Mouse (Mus musculus) left cerebral cortex, adult 8-10 months (tissue): ENCODE data around the gene D230025D16Rik. TPM values are rescaled to one million over a fixed set of nuclear protein-coding genes. Genes with fewer than 3 reads are reported as not detected.

Source experiments
- DNase-seq, 2 experiments: peaks; one replicate each; pipeline ENCODE4 v3.0.0; 2022; ENCODE audit warnings: low spot score in 2 of 2
- total RNA-seq, 4 experiments: library from RNA; stranded (reverse); gene quantifications; 2 replicates each; pipeline ENCODE4 v1.2.4; 2022

Gene D230025D16Rik
- total RNA-seq, 4 experiments from 2014 or later: 34.1 to 41.5 (median 38.7) TPM

DNA sequence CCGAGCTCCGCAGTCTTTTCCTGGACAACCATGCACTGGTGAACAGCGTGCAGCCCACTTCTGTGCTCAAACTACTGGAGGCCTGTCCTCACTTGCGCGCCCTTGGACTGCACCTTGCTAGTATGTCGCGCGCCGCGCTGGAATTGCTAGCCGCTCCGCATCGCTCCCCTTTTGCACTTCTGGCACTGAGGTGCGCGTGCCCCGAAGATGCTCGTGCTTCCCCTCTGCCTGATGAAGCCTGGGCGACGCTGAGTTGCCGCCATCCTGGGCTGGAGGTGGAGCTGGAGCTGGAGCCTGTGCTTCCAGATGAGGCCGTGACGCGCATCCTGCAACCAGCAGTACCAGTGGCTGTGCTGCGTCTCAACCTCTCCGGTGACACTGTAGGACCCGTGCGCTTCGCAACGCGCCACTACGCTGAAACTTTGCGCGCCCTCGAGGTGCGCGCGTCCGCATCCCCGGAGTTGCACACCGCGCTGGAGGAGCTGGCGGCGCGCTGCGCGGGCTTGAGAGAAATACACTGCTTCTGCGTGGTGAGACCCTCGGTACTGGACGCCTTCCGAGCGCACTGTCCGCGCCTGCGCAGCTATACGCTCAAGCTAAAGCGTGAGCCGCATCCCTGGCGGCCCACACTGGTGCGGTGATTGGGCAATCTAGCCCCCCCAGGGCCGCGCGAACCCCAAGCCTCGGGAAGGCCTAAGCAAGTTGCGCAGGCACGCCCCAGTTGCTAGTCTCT lies 43.6 kb downstream of the D230025D16Rik start:
- DNase-seq: peak in 1 of 2 experiments; percentile 89

DNA sequence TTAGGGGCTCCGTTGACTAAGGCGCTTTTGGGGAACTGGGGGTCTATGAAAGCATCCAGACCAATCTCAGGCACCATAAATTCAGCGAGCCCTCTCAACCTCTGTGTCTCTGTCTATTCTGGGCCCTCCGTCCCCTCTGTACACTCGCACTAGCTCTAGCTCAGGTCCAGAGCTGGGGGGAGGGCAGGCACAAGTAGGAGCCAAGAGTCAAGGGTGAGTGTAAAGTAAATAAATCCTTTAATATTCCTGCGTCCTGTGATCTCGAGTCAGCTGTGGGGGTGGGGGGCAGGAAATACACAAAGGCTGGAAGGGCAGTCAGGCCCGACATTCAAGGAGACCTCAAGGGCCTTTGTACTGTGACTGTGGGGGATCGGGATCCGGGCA lies 44.1 kb downstream of the D230025D16Rik start:
- DNase-seq: no peak

DNA sequence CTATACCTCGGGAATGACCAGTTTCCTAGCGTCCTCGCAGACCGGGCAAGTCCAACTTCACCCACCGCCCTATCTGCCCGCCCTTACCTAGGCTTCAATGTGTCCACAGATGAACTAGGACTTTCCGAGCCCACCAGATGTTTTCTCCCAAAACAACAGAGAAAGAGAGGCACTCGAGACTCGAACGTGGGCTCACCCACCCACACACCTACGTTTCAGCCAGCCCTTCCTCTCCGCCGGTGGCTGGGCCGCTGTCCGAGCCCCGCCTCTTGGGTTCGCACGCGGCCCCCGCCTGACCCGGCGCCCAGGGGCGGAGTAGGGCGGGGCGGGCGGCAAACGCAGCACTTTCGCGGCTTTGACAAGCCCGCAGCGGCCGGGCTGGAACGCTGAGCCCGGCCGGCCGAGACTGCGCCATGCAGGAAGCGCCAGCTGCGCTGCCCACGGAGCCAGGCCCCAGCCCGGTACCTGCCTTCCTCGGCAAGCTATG lies 44.6 kb downstream of the D230025D16Rik start, which contains the start of gene Hsf4:
Gene Hsf4, plus strand, starts transcription at position 341 of the 487 bp plus-strand sequence.
- DNase-seq: peak in 1 of 2 experiments; percentile 67

DNA sequence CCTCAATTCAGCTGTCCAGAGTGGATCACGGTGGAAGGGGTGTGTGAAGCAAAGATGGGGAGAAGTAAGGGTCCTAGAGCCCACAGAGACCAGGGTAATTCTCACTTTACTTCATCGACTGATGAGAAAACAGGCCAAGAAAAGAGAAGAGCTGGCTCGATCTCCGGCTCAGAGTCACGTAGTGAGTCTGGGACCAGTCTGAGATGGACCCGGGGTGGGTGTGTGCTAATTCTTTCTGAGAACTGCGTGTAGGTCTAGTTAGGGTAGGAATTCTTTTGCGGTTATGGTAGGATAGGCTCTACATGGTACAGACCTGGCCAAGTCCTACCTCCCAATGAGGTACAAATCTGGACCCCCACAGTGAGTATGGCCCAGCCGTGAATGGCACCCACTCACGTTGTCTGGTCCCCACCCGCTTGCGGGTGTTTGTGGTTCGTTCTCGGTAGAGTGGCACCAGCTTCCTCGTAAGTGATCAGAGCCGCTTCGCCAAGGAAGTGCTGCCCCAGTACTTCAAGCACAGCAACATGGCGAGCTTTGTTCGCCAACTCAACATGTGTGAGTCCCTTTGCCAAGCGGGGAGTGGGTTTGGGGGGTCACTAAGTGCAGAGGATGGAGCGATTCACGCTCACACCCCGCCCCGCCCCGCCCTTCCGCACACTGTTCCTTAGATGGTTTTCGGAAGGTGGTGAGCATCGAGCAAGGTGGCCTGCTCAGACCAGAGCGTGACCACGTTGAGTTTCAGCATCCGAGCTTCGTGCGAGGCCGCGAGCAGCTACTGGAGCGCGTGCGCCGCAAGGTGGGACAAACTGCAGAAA lies 45.4 kb downstream of the D230025D16Rik start:
- DNase-seq: no peak

DNA sequence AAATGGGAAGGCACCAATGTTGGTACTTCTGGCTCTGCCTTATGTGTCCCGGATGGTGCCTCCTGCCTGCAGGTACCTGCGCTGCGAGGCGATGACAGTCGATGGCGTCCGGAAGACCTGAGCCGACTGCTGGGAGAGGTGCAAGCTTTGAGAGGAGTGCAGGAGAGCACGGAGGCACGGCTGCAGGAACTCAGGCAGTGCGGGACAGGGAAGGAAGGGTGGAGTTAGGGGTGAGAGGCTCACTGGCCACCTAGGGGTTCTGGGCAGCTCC lies 45.9 kb downstream of the D230025D16Rik start:
- no peak for DNase-seq

DNA sequence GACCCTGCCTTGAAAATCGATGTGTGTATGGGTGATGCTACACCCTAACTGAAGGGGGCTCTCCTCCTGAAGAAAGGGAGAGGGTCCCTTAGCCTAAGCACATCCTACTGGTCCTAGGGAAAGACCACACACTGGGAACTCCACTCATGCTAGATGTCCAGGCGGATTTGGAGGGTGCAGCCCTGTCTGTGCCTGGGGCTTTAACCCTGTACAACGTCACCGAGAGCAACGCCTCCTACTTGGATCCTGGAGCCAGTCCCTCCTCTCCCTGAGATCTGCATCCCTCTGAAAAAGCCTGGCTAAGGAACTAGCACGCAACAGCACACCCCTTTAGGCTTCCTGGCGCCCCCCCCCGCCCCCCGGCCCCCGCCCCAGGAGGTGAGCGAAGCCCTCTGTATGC lies 50.4 kb downstream of the D230025D16Rik start:
- DNase-seq: no peak

DNA sequence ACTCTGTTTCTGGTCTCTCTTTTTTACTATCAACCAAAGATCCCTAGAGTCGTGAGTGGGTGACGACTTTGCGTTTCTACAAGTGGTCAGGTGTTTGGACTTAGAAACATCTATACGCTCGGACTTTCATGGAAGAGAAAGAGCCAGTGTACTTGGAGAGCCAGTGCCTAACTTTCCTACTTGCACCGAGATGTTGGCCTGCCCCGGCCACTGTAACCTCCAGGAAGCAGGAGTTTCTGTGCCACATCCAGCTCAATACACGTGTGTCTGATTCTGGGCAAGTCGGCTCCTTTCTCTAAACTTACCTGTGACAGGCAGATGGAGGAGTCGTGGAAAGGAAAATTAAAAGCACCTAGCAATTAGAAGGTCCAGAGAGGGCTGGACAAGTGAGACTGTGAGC lies 50.9 kb downstream of the D230025D16Rik start, which contains the start of gene Nol3:
Gene Nol3, plus strand, starts transcription at position 301 of the 400 bp plus-strand sequence.
- DNase-seq: no peak

DNA sequence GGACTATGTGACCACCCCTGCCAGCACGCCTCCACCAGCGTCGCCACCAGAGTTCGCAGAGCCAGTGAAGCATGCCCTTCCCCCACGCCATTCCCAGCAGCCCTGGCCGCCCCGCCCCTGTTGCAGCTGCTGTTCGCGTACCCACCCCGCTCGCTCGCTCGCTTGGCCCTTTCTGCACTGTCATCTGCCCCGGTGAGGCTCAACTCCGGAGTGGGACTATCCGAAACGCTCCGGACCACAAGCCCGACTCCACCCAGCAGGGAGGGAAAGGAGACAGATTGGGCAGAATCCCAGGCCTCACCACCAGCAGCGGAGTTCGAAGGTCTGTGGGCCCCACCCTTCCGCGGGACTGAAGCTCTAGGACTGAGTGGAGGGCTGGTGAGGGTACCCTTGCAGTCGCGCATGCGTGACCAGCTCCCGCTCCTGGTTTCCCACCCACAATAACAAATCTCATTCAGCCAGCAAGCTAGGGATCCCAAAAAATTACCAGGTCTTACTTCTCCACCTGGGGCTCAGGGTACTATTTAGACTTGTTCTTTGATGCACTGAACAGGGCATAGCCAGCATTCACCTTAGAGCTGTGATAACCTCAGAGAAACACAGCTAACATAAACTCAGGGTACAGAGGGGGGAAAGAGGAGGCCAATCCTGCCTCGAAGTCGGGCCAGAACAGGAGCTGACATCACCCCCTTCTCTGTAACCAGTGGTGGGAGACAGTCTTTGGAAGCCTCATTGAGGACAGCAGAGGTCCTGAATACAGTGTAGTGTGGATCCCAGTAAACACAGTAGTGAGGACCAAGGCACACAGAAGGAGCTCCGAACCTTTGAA lies 51.6 kb downstream of the D230025D16Rik start:
- DNase-seq: no peak

DNA sequence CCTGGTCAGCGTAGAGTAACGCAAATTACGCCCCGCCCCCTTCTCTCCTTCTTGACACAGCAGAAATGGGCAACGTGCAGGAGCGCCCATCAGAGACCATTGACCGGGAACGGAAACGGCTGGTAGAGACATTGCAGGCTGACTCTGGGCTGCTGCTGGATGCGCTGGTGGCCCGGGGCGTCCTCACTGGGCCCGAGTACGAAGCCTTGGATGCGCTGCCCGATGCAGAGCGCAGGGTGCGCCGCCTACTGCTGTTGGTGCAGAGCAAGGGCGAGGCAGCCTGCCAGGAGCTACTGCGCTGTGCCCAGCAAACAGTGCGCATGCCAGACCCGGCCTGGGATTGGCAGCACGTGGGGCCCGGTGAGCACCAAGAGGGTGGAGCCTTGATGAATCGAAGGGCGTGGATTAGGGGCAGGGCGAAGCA lies 54.0 kb downstream of the D230025D16Rik start:
- DNase-seq: peak; percentile 77 to 88

DNA sequence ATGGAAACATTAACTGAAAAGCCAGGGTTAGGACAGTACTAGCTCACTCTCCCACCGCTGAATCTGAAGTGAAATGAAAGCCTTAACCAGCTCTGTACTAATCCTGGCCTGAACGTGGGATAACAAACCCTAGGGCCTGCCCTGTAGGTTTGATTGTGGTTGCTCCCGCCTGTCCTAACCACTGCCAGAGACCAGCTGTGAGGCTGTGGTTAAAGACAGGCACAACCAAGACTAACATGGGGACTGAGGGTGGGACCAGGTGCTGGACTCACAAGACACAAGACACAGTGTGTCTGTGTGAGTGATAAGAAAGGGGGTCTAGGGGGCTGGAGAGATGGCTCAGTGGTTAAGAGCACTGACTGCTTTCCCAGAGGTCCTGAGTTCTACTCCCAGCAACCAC lies 55.6 kb downstream of the D230025D16Rik start:
- DNase-seq: no peak

DNA sequence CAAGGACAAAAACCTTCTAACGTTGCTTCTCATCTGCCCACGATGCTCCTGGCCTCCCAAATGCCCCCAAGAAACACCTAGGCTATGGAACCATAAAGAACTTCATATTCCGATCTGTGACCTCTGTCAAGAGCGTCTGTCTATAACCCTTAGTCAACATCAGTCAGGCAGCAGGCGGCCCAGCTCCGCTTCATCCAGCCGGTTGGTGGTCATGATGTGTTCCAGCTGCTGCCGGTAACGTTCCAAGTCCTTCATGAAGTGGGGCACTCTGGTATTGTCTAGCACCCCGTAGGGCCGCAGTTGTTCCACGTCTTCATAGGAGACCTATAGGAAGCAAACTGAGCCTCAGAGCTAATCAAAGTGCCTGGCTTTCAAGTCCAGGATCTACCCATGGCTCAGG lies 56.9 kb downstream of the D230025D16Rik start:
- no peak for DNase-seq

DNA sequence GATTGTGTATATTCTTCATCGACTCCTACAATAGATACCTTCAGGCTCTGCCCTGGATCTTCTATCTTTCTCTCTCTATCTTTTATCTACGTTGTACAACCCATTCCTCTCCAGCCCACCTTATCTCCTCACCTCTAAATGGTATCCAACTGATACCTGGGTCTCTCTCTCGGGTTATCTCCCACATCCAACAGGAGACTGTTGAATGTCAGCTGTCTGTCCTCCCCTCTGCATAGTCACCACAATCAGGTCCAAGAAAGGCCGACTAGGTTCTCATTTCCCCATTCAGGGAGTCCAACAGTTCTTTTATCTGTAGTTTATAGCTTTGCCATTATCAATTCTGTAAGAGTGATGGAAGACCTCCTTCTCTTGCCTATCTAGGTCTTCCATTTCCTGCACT lies 57.3 kb downstream of the D230025D16Rik start:
- DNase-seq: no peak

DNA sequence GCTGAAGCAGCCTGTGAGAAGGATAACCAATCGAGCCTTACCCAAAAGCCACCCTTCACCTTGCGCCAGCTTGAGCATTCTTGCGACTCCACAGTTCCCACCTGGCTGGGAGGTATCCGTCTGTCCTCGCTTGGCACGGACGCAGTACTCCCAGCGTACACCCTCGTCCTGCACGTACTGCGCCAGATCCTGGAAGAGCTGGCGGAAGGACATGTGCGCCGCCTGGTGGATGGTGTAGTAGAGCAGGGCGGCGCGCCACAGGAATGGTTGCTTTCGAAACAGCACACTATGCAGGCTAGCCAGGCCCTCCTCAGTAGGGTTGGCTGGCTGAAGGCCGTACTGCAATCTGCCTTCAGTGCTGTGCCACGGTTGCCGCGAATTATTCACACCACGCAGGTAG lies 58.1 kb downstream of the D230025D16Rik start:
- DNase-seq: no peak

DNA sequence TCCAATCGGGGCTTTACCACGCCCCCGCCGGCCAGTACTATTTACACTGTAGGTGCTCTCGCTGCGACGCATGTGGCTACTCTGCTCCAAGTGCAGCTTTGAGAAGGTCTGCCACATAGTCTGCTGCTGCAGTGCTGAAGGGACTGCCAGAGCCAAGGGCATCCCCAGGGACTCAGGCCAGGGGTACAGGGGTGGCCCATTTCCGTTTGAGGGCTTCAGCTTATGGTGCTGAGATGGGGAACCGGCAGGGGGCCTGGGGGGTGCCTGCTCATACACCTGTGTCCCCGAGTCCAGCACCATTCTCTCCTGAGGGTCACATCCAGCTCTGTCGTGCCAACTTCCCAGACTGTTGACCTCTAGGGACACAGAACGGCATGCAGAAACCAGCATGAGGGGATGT lies 60.6 kb downstream of the D230025D16Rik start:
- no peak for DNase-seq

DNA sequence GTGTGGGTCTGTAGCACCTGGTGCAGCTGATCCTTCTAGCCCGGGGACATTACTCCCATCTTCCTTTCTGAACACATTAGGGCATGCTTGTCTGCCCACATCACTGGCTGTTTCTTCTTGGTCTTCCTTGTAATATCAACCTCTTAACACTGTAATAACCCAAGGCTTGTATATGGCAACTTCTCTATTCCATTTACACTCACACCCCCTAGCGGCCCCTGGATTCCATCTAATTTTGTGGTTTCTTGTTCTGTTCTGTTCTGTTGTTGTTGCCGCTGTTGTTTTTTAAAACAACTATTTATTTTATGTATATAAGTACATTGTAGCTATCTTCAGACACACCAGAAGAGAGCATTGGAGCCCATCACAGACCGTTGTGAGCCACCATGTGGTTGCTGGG lies 62.0 kb downstream of the D230025D16Rik start:
- DNase-seq: no peak

DNA sequence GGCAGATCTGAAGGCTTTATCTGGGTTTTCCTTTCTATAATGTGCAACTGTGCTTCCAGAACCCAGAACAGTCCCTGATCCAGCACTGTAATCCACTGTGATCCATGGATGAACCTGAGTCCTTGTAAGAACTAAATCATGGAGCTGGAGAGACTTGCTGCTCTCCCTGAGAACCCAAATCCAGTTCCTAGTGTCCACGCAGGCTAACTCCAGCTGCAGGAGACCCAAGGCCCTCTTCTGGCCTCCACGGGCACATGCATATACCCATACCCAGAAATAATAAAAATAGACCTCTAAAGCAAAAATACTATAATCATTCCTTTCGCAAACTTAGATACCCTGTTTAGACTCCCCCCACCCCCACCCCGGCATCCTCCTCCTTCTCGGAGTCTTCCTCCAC lies 63.3 kb downstream of the D230025D16Rik start:
- DNase-seq: no peak

DNA sequence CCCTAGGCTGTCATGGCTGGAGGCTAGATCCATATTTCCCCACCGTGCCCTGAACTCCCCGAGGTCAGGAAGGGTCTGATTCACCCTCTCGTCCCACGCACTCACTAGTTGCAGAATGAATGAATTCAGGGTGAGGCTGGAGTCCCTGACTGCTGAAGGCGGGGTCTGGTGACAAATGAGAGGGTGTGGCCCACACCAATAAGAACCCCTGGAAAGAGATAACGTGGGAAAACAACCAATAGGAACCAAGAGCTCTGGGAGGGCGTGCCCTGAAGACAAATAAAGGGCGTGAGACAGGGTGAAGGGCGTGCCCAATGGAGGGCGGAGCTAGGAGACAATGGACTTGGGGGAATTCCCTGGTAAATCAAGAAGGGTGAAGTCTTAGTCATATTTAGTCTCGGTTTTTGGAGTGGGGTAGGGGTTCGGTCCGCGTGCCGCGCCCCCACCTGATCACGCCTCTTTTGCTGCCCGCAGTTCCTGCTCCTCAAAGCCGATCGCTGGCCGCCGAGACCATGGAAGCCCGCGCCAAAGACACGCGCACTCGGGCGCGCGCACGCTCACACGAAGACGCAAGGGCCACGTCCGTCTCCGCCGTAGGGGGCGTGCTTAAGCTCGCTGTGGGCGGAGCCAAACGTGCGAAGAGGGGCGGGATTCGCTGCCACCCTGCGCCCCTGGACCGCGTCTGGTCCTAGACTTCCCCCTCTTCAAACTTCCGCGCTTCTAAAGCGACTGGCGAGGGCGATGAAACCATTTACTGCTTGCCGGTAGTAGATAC lies 64.2 kb downstream of the D230025D16Rik start:
- peak; percentile 92 to 93 for DNase-seq

DNA sequence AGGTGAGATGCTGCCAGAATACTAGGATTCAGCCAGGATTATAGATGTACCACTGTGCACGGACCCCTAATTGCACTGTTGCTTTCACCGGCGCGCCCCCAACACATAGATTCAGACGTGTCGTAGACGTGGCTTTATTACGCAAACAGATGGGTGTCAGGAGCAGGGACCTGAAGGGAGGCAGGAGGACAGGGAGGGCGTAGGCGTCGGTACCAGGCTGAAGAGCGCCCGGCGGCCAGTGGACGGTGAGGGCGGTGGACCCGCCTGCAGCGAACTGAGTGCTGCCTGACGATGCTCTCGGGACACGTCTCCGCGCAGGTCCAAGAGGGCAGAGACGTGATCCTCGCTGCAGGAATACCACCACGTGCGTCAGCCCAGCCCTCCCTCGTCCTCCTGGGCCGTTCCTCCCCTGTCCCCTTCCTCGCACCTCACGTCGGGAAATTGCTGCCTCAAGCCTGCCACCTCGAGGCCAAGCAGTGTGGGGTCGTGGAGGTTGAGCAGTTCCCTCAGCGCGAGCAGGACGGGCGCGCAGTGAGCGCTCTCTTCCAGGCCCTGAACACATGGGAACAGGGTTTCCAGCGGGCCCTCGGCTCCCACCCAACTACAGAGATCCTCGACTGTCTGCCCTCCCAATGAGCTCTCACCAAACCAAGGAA lies 65.0 kb downstream of the D230025D16Rik start, which contains the start of gene 4931428F04Rik:
Gene 4931428F04Rik, minus strand, starts transcription at position 60 of the 656 bp plus-strand sequence.
- DNase-seq: peak in 1 of 2 experiments; percentile 59

DNA sequence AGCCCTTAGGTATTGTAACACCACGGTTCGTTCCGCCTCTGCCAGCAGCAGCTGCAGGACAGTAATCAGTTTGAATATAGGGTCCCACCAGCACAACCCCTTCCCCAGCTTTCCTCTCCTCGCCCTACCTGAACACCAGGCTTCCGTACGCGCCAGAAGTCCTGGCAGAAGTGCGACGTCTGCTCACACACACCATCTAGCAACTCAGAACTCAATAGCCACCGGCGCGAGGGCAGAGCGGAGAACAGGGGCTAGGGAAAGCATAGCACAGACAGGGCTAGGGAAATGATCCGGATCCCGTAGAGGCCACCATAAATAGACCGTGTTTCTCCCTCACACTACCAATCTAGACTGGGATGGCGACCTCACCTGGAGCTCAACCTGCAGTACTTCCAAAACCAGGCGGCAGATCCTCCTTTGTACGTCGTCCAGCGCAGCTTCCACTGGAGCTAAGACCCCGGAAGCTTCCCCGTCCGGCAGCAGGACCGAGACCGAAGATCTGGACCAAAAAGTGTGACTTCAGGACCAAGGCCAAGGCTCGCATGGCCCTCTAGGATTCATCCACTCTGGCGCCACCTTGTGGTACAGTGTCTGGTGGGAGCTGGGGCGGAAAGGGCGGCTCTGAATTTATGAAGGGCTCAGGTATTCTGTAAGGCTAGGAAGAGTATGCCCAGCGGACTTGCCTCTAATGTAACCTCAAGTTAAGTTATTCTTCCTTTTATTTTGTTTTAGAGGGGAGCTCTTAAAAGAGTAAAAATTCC lies 65.8 kb downstream of the D230025D16Rik start:
- no peak for DNase-seq
